Mouse (Mus musculus) cerebellum, adult 2 months (tissue): ENCODE measurements at regions not wholly inside any gene's neighbourhood (a gene's known extent, or its start where the extent isn't known, plus 50 kb on each side); places are given as distances from the start of the nearest gene placed in this dataset.

Source experiments
- CTCF ChIP-seq: fragments of 200-500 bp; IDR thresholded peaks from 2 replicates; pipeline ENCODE4 v1.5.1; 2011; ENCODE audit warnings: low read depth, mild to moderate bottlenecking, control low read depth, low read length, moderate library complexity, borderline replicate concordance; ENCODE audit not compliant: insufficient read depth
- POLR2A ChIP-seq: fragments of 200-500 bp; IDR thresholded peaks from 2 replicates; pipeline ENCODE4 v1.6.1; 2011; ENCODE audit warnings: low read length, control low read depth, borderline replicate concordance; ENCODE audit not compliant: insufficient read depth

DNA sequence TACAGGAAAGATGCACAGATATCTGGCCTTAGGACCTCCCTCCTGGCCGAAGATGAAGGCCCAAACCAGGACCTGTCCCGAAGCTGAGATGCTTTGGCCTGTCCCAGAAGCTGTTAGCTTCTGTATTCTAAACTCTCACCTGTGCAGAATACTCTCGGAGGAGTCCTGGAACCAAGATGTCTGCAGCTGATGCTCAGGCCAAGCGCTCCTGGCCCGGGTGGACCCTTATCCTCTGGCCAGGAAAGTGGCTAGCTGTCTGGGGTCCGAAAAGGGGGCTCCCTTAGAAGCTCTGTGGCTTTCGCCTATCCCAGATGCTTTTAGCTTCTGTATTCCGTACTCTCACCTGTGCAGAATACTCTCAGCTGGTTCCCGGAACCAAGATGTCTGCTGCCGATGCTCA, 236.2 kb downstream of the Ipmk start:
- no peak for TF ChIP-seq POLR2A
- no peak for TF ChIP-seq CTCF
